Mouse (Mus musculus) spleen, adult 2 months (tissue): ENCODE data around the gene Igfbp7.

Experiments
- CTCF ChIP-seq: fragments of 200-500 bp; IDR thresholded peaks from 2 replicates; pipeline ENCODE4 v1.5.1; 2011; ENCODE audit warnings: mild to moderate bottlenecking, inconsistent platforms; ENCODE audit not compliant: insufficient read depth, insufficient read length, insufficient replicate concordance; ENCODE audit errors: extremely low read depth
- POLR2A ChIP-seq: fragments of 200-500 bp; IDR thresholded peaks from 2 replicates; pipeline ENCODE4 v1.6.1; 2011; ENCODE audit warnings: low read depth, low read length, inconsistent platforms

- TF ChIP-seq CTCF: no peak
- TF ChIP-seq POLR2A: no peak
Observed at GRCm38 (mm10) chr5:77307821-77308553, 99.9 kb downstream of the Igfbp7 start.
